Mouse (Mus musculus) thymus, adult 18-20 months (tissue): ENCODE data around the gene Rap1b.

Experiments
- DNase-seq, 2 experiments: peaks; one replicate each; pipeline ENCODE4 v3.0.0; 2022; ENCODE audit warnings: mixed read lengths in 2 of 2

Gene Rap1b

GRCm38 (mm10) chr10:117856001-117856720 is 10.3 kb upstream of the Rap1b start:
- no peak for DNase-seq

GRCm38 (mm10) chr10:117852648-117853192 is 6.9 kb upstream of the Rap1b start:
- DNase-seq = no peak

GRCm38 (mm10) chr10:117848981-117849380 is 3.1 kb upstream of the Rap1b start:
- no peak for DNase-seq

- DNase-seq = no peak
Measured at GRCm38 (mm10) chr10:117846796-117847195, 961 bp upstream of the Rap1b start.

- no peak for DNase-seq
Measured at GRCm38 (mm10) chr10:117846260-117846632, 411 bp upstream of the Rap1b start.

- peak; percentile 57 to 63 for DNase-seq
Measured at GRCm38 (mm10) chr10:117844782-117845596, 846 bp downstream of the Rap1b start.

- no peak for DNase-seq
Measured at GRCm38 (mm10) chr10:117844279-117844678, 1.6 kb downstream of the Rap1b start.

GRCm38 (mm10) chr10:117843690-117844089 is 2.1 kb downstream of the Rap1b start:
- DNase-seq = no peak

- DNase-seq = no peak
Measured at GRCm38 (mm10) chr10:117841765-117842164, 4.1 kb downstream of the Rap1b start.

- DNase-seq = no peak
Measured at GRCm38 (mm10) chr10:117840431-117840995, 5.3 kb downstream of the Rap1b start.

- DNase-seq = no peak
Measured at GRCm38 (mm10) chr10:117839737-117840136, 6.1 kb downstream of the Rap1b start.

- no peak for DNase-seq
Measured at GRCm38 (mm10) chr10:117838924-117839323, 6.9 kb downstream of the Rap1b start.

- DNase-seq = no peak
Measured at GRCm38 (mm10) chr10:117836354-117836753, 9.5 kb downstream of the Rap1b start.

- no peak for DNase-seq
Measured at GRCm38 (mm10) chr10:117835453-117835852, 10.4 kb downstream of the Rap1b start.

GRCm38 (mm10) chr10:117830797-117831196 is 15.0 kb downstream of the Rap1b start:
- DNase-seq = no peak

- DNase-seq = no peak
Measured at GRCm38 (mm10) chr10:117829472-117830155, 16.2 kb downstream of the Rap1b start.

GRCm38 (mm10) chr10:117829022-117829421 is 16.8 kb downstream of the Rap1b start:
- DNase-seq = no peak

- no peak for DNase-seq
Measured at GRCm38 (mm10) chr10:117828536-117828935, 17.3 kb downstream of the Rap1b start.

GRCm38 (mm10) chr10:117824647-117825046 is 21.2 kb downstream of the Rap1b start:
- DNase-seq = no peak

- DNase-seq = no peak
Measured at GRCm38 (mm10) chr10:117824139-117824538, 21.7 kb downstream of the Rap1b start.

GRCm38 (mm10) chr10:117823321-117823720 is 22.5 kb downstream of the Rap1b start:
- DNase-seq = no peak

GRCm38 (mm10) chr10:117818600-117818999 is 27.2 kb downstream of the Rap1b start:
- DNase-seq = no peak

- no peak for DNase-seq
Measured at GRCm38 (mm10) chr10:117816721-117817120, 29.1 kb downstream of the Rap1b start.
